Mouse (Mus musculus) embryonic facial prominence, embryonic 11.5 days (tissue): Measurements from ENCODE around the gene Naa40. TPM values are rescaled to one million over a fixed set of nuclear protein-coding genes. Genes with fewer than 3 reads are reported as not detected.

Experiments
- ATAC-seq: fragments of 200-750 bp; cut with Nextera tagmentation; replicated peaks from 2 replicates; pipeline ENCODE4 v1.8.0; 2017; ENCODE audit warnings: low read depth; ENCODE audit not compliant: insufficient number of reproducible peaks, low FRiP score, low TSS enrichment
- DNase-seq: peaks from one replicate; pipeline ENCODE4 v3.0.0-alpha.2; 2015; ENCODE audit warnings: low spot score
- H3K27ac ChIP-seq: fragments of 300-500 bp; sonication (generic); replicated peaks from 2 replicates; pipeline ENCODE4 v1.5.1; 2014; ENCODE audit warnings: mild to moderate bottlenecking, low read depth, low read length, control low read depth
- H3K27me3 ChIP-seq: fragments of 300-500 bp; sonication (generic); 2 replicates; pipeline ENCODE4 v1.6.1; 2014; ENCODE audit warnings: mild to moderate bottlenecking, low read length, moderate library complexity, mixed read lengths; ENCODE audit not compliant: control insufficient read depth, insufficient read depth
- H3K36me3 ChIP-seq: fragments of 300-500 bp; sonication (generic); replicated peaks from 2 replicates; pipeline ENCODE4 v1.6.1; 2014; ENCODE audit warnings: low read depth, mild to moderate bottlenecking, low read length, moderate library complexity, mixed read lengths; ENCODE audit not compliant: control insufficient read depth, insufficient read depth
- H3K4me1 ChIP-seq: fragments of 300-500 bp; sonication (generic); 2 replicates; pipeline ENCODE4 v1.6.1; 2014; ENCODE audit warnings: low read length, mixed read lengths; ENCODE audit not compliant: control insufficient read depth, insufficient read depth
- H3K4me2 ChIP-seq: fragments of 300-500 bp; sonication (generic); 2 replicates; pipeline ENCODE4 v1.6.1; 2014; ENCODE audit warnings: low read depth, mild to moderate bottlenecking, control low read depth, low read length, moderate library complexity
- H3K4me3 ChIP-seq: fragments of 300-500 bp; sonication (generic); 2 replicates; pipeline ENCODE4 v1.5.1; 2014; ENCODE audit warnings: low read depth, low read length, control low read depth
- H3K9ac ChIP-seq: fragments of 300-500 bp; sonication (generic); replicated peaks from 2 replicates; pipeline ENCODE4 v1.6.1; 2014; ENCODE audit warnings: mild to moderate bottlenecking, control low read depth, low read length
- H3K9me3 ChIP-seq: fragments of 300-500 bp; sonication (generic); replicated peaks from 2 replicates; pipeline ENCODE4 v1.6.1; 2016; ENCODE audit warnings: mild to moderate bottlenecking, low read length, inconsistent platforms, mixed read lengths; ENCODE audit not compliant: control insufficient read depth
- WGBS: fragments of 180-500 bp; shearing (Covaris S2); extraction: QIAGEN DNeasy Blood & Tissue Kit; methylation state at CpG from one replicate; pipeline ENCODE4 v1.1.7; 2014; 5-methylcytosine and 5-hydroxymethylcytosine counted together
- polyA plus RNA-seq: library from polyadenylated mRNA; unstranded; fragments of >200 nt; fragmentation: Nextera tagmentation; extraction: Ambion mirVana; gene quantifications from 2 replicates; pipeline ENCODE4 v1.2.1, GENCODE M21; 2014

Gene Naa40
- polyA plus RNA-seq, 1 experiment from 2014 or later = 82.9 TPM

DNA sequence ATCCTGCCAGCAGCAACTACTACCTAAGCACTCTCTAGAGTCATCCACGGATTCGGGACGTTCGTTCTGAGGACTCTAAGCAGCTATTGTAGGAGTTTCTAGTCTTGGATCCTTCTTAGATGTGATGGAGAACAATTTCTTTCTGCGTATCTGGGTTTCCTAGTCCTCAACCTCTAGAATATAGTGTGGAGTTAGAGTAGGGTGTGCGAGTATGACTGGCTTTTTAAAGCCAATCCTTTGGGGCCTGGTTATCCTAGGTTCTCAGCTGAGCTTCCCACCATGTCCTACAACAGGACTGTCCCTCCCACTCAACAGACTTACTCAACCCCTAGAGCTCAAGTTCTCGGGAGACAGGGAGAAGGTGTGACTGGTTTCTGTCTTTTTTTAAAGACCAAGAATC is 35.7 kb downstream of the Naa40 start:
- Histone ChIP-seq H3K9ac (peak overlapping the region; percentile 80), H3K4me2 (peak overlapping the region; percentile 68), H3K27ac (peak overlapping the region; percentile 93; the same call in 1 of the 2 replicates), H3K9me3 (no peaks in the 10 kb centered on the region), H3K36me3 (no peaks in the 10 kb centered on the region), H3K4me3 (peak overlapping the region; percentile 83), H3K27me3 (no peaks in the 10 kb centered on the region), H3K4me1 (no peaks in the 10 kb centered on the region)
- WGBS = 36% methylated on average over 7 of the region's 7 CpGs
- DNase-seq (no peak), ATAC-seq (no peak)

DNA sequence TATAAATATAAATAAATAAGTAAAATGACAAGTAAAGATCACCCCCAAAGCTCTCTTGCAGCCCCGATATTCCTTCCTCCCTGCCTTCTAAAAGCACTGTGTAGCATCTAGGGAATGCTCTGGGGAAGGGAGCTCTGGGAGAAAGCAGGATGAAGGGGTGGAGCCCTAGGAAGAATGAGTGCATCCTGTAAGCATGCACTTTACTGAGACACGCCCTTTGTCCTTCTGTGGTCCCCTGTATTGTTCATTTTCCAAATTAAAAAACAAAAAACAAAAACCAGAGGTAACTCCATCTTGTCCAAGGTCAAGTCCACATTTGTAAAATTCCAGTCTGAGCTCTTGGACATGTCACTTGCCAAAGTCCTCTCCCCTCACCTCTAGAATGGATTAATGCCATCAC is 36.1 kb downstream of the Naa40 start:
- H3K27me3 ChIP-seq = no peaks in the 10 kb centered on the region
- 69% methylated on average over 2 of the region's 2 CpGs for WGBS
- DNase-seq (no peak), ATAC-seq (no peak)
- no peaks in the 10 kb centered on the region for H3K4me1 ChIP-seq
- no peaks in the 10 kb centered on the region for H3K9me3 ChIP-seq
- H3K4me3 ChIP-seq = peak overlapping the region; percentile 83
- H3K27ac ChIP-seq = no peak overlapping the region
- peak overlapping the region; percentile 68 for H3K4me2 ChIP-seq
- H3K36me3 ChIP-seq = peaks cover under 1% of the 10 kb centered on the region; the same call in 1 of the 2 replicates
- peak overlapping the region; percentile 80 for H3K9ac ChIP-seq

DNA sequence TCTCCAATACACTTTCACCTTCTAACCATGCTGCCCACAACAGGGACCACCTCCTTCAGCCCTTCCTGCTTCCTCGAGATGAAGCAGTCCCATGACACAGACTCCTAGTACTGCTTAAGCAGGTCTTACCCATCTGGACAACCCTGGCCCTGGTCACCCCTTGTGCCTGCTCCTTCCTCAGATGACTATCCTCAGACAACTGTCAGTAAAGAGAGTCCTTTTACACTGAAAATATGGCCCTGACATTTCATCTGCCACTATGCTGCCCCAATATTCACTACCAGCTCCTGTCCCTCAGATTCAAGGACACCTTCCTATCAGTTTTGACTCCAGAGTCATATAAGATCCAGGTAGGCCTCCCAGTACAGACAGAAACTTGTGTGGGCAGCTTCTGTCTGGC is 40.6 kb downstream of the Naa40 start:
- Histone ChIP-seq H3K4me1 (no peaks in the 10 kb centered on the region), H3K4me3 (no peak overlapping the region), H3K27ac (no peak overlapping the region), H3K9ac (no peak overlapping the region), H3K4me2 (no peak overlapping the region), H3K9me3 (no peaks in the 10 kb centered on the region), H3K27me3 (no peaks in the 10 kb centered on the region), H3K36me3 (peaks cover 10% of the 10 kb centered on the region)
- DNase-seq (no peak), ATAC-seq (no peak)
- 64% methylated on average over 1 of the region's 1 CpGs for WGBS

DNA sequence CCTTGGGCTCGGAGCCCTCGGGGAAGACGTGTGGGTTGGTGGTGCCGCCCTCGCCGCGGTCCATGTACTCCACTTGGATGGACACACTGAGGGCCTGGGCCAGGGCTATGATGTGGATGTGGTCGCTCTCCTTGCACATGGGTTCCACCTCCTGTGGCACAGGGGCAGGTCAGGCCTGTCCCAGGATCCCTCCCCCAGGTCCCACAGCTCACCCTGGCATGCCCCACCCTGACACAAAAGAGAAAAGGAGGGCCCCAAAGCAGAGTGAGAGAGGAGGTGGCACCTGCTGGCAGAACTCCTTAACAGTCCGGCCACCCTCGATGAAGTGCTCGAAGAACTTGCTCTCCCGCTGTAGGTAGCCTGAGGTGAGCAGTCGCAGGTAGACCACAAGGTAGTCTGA is 41.9 kb downstream of the Naa40 start:
- WGBS = 92% methylated on average over 13 of the region's 13 CpGs
- Histone ChIP-seq H3K9ac (no peak overlapping the region), H3K4me2 (no peak overlapping the region), H3K36me3 (peaks cover 10% of the 10 kb centered on the region), H3K4me3 (no peak overlapping the region), H3K4me1 (no peaks in the 10 kb centered on the region), H3K9me3 (no peaks in the 10 kb centered on the region), H3K27ac (no peak overlapping the region), H3K27me3 (no peaks in the 10 kb centered on the region)
- DNase-seq = no peak
- ATAC-seq = no peak

DNA sequence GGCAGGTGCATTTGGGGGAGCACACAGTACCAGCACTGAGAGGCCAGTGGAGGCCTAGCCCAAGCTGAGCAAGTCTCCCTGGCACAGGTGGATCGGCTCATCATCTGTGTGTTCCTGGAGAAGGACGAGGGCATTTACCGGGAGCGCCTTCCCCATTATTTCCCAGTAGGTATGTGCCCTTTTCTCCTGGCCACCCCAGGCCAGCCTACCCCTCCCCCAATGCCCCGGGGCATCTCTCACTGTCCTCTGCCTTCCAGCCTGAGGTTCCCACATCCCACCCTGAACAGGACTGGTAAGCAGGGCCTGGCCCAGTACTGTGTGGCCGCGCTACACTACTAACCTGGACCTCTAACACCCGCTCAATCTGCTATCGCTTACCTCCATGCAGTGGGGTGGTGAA is 43.5 kb downstream of the Naa40 start:
- H3K4me3 ChIP-seq = no peak overlapping the region
- DNase-seq (no peak), ATAC-seq (no peak)
- peaks cover 10% of the 10 kb centered on the region for H3K36me3 ChIP-seq
- 86% methylated on average over 9 of the region's 9 CpGs for WGBS
- H3K9me3 ChIP-seq = no peaks in the 10 kb centered on the region
- H3K4me1 ChIP-seq = no peaks in the 10 kb centered on the region
- H3K27ac ChIP-seq = no peak overlapping the region
- no peak overlapping the region for H3K4me2 ChIP-seq
- no peak overlapping the region for H3K9ac ChIP-seq
- no peaks in the 10 kb centered on the region for H3K27me3 ChIP-seq

DNA sequence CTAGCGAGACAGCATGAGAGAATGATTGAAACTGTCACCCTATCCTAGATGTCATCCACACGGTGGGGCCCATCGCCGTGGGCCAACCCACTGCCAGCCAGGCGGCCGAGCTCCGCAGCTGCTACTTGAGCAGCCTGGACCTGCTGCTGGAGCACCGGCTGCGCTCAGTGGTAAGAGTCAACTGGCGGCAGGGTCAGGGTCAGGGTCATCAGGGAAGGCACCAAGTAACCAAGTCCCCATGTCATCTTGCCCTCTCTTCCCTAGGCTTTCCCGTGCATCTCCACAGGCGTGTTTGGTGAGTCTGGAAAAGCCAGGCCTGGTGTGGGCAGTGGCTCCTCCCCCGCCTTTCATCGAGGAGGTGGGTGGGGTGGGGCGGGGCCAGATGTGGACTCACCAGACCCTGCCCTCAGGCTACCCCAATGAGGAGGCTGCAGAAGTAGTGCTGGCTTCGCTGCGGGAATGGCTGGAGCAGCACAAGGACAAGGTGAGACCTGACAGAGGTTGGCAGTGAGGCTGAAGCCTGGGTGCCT is 44.2 kb downstream of the Naa40 start:
- H3K27ac ChIP-seq = no peak overlapping the region
- peak; percentile 39; the same call in 1 of the 2 replicates for ATAC-seq

GRCm38 (mm10) chr19:7195900-7196728 is 44.9 kb downstream of the Naa40 start:
- Histone ChIP-seq H3K27me3 (no peaks in the 10 kb centered on the region), H3K4me3 (no peak overlapping the region), H3K9ac (no peak overlapping the region), H3K4me2 (no peak overlapping the region), H3K27ac (no peak overlapping the region), H3K9me3 (no peaks in the 10 kb centered on the region), H3K4me1 (no peaks in the 10 kb centered on the region), H3K36me3 (peaks cover 10% of the 10 kb centered on the region)
- 16% methylated on average over 33 of the region's 33 CpGs for WGBS
- ATAC-seq (peak; percentile 7), DNase-seq (peak; percentile 67)

More for the DNA sequence above, 44.2 kb downstream of the Naa40 start:
- H3K4me1 ChIP-seq = no peaks in the 10 kb centered on the region
- no peak overlapping the region for H3K9ac ChIP-seq
- DNase-seq = peak; percentile 72
- 9% methylated on average over 17 of the region's 17 CpGs for WGBS
- no peak overlapping the region for H3K4me2 ChIP-seq
- no peak overlapping the region for H3K4me3 ChIP-seq
- peaks cover 10% of the 10 kb centered on the region for H3K36me3 ChIP-seq
- H3K9me3 ChIP-seq = no peaks in the 10 kb centered on the region
- H3K27me3 ChIP-seq = no peaks in the 10 kb centered on the region

DNA sequence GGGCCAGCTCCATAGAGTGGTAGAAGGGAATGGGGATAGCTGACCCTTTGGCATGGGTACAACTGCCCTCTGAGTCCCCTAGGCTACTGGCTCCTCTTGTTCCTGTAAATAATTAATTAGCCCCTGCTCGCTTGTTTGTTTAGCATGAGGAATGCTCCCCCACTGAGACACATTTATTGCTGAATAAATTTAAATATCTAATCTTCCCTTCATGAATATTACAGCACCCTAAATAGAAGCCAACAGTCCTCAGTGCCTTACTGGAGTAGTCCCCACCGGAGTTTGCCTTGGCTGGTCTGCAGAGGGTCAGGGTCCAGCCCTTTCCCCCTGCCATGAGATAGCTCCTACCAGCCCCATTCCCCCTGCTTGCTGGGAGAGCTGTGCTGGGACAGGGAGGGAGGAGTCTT is 48.4 kb downstream of the Naa40 start:
- H3K36me3 ChIP-seq = no peaks in the 10 kb centered on the region
- no peaks in the 10 kb centered on the region for H3K27me3 ChIP-seq
- no peak overlapping the region for H3K4me2 ChIP-seq
- DNase-seq (no peak), ATAC-seq (no peak)
- H3K27ac ChIP-seq = no peak overlapping the region
- no peaks in the 10 kb centered on the region for H3K4me1 ChIP-seq
- H3K4me3 ChIP-seq = no peak overlapping the region
- no peak overlapping the region for H3K9ac ChIP-seq
- no peaks in the 10 kb centered on the region for H3K9me3 ChIP-seq
- WGBS = 60% methylated on average over 2 of the region's 2 CpGs
